Comparison of ENCODE assay signal across 9 mouse cellular contexts in genomic region chr11:105312972-105313632, GRCm38 (mm10). TPM values are rescaled to one million over a fixed set of nuclear protein-coding genes. Genes with fewer than 3 reads are reported as not detected.
DNase-seq lines count a peak whose midpoint lies in the region; ATAC-seq and TF ChIP-seq lines count a peak whose summit lies in the region.
"Had no signal": no experiment of that assay in that cellular context is flagged by ENCODE, and none has a peak within 500 bp of the region (broad histone marks: within the 10 kb centered on the region; RNA-seq: fewer than 3 reads in every experiment).

No protein-coding gene starts in this region.

- ATAC-seq in hindbrain, postnatal 0 days, result peak; percentile 65
- peak; percentile 44 for ATAC-seq in lung, embryonic 16.5 days (ENCODE audit: low read depth)
- ATAC-seq in stomach, postnatal 0 days (ENCODE audit: low FRiP score, low TSS enrichment), result peak; percentile 55
- no peak; the same call in 1 of the 2 replicates for ATAC-seq in liver, embryonic 11.5 days (replicated peaks; ENCODE audit: low FRiP score)
- ATAC-seq: Patski had no signal

- H3K27ac ChIP-seq in hindbrain, postnatal 0 days, result peak overlapping the region; percentile 29; the same call in 1 of the 2 replicates
- H3K27ac ChIP-seq in lung, embryonic 16.5 days (ENCODE audit: low read length), result peak overlapping the region; percentile 80
- H3K27ac ChIP-seq in stomach, postnatal 0 days (replicated peaks), result no peak overlapping the region
- H3K27ac ChIP-seq in liver, embryonic 11.5 days (ENCODE audit: low read depth, low read length), result no peak overlapping the region

- TF ChIP-seq EP300 in stomach, postnatal 0 days (optimal IDR thresholded peaks at IDR 0.05), result no peak

- no peaks in the 10 kb centered on the region for H3K9me3 ChIP-seq in hindbrain, postnatal 0 days (ENCODE audit: low read length)
- no peaks in the 10 kb centered on the region for H3K9me3 ChIP-seq in lung, embryonic 16.5 days (ENCODE audit: control insufficient read depth, low read length)
- H3K9me3 ChIP-seq in stomach, postnatal 0 days (ENCODE audit: control insufficient read depth, low read length), result no peaks in the 10 kb centered on the region
- H3K9me3 ChIP-seq in liver, embryonic 11.5 days (ENCODE audit: control insufficient read depth, low read length), result no peaks in the 10 kb centered on the region

- peak; percentile 40 for DNase-seq in ovary, postnatal 36 days (ENCODE audit: low spot score)
- DNase-seq in ovary, postnatal 10 days (ENCODE audit: low spot score), result no peak
- peak; percentile 74 for DNase-seq in gastrocnemius, postnatal 25 days
- DNase-seq in hindbrain, postnatal 0 days (ENCODE audit: low spot score), result peak; percentile 31
- no peak for DNase-seq in stomach, postnatal 0 days (ENCODE audit: low spot score)
- no peak for DNase-seq in frontal cortex, adult 2 months (ENCODE audit: extremely low spot score in 1 of 2, low spot score in 1 of 2)
- no peak for DNase-seq in liver, embryonic 11.5 days (ENCODE audit: low spot score)

- TF ChIP-seq CTCF in hindbrain, postnatal 0 days (IDR thresholded peaks at IDR 0.05; ENCODE audit: low read depth), result no peak
- no peak for TF ChIP-seq CTCF in stomach, postnatal 0 days (IDR thresholded peaks at IDR 0.05; ENCODE audit: low read depth)

- H3K4me1 ChIP-seq in hindbrain, postnatal 0 days (ENCODE audit: insufficient read depth, low read length), result peaks cover 16% of the 10 kb centered on the region; the same call in 1 of the 2 replicates
- peaks cover 64% of the 10 kb centered on the region for H3K4me1 ChIP-seq in lung, embryonic 16.5 days (replicated peaks; ENCODE audit: control insufficient read depth, insufficient read depth, low read length)
- no peaks in the 10 kb centered on the region for H3K4me1 ChIP-seq in stomach, postnatal 0 days (replicated peaks; ENCODE audit: control insufficient read depth, insufficient read depth)
- H3K4me1 ChIP-seq in liver, embryonic 11.5 days (replicated peaks; ENCODE audit: control insufficient read depth, insufficient read depth, low read length), result peaks cover 19% of the 10 kb centered on the region

- no peak overlapping the region for H3K4me2 ChIP-seq in hindbrain, postnatal 0 days (ENCODE audit: low read depth, low read length)
- no peak overlapping the region for H3K4me2 ChIP-seq in lung, embryonic 16.5 days (ENCODE audit: low read depth, low read length)
- no peak overlapping the region for H3K4me2 ChIP-seq in stomach, postnatal 0 days (replicated peaks; ENCODE audit: low read depth)
- no peak overlapping the region for H3K4me2 ChIP-seq in liver, embryonic 11.5 days

- no peak overlapping the region for H3K4me3 ChIP-seq in hindbrain, postnatal 0 days (ENCODE audit: low read length)
- no peak overlapping the region for H3K4me3 ChIP-seq in lung, embryonic 16.5 days (ENCODE audit: low read length)
- no peak overlapping the region for H3K4me3 ChIP-seq in stomach, postnatal 0 days (ENCODE audit: low read depth, low read length)
- no peak overlapping the region for H3K4me3 ChIP-seq in liver, embryonic 11.5 days (ENCODE audit: low read depth, low read length)

- no peaks in the 10 kb centered on the region for H3K27me3 ChIP-seq in hindbrain, postnatal 0 days (ENCODE audit: insufficient read depth, low read length)
- H3K27me3 ChIP-seq in lung, embryonic 16.5 days (ENCODE audit: control insufficient read depth, insufficient read depth, low read depth, low read length), result no peaks in the 10 kb centered on the region
- H3K27me3 ChIP-seq in stomach, postnatal 0 days (ENCODE audit: control insufficient read depth, insufficient read depth, low read length), result no peaks in the 10 kb centered on the region
- no peaks in the 10 kb centered on the region for H3K27me3 ChIP-seq in liver, embryonic 11.5 days (replicated peaks; ENCODE audit: control insufficient read depth, insufficient read depth, low read length)
- H3K27me3 ChIP-seq: Patski had no signal

- 18% methylated on average over 10 of the region's 10 CpGs for WGBS in hindbrain, postnatal 0 days
- 14% methylated on average over 10 of the region's 10 CpGs for WGBS in lung, embryonic 16.5 days
- 46% methylated on average over 10 of the region's 10 CpGs for WGBS in stomach, postnatal 0 days
- 37% methylated on average over 10 of the region's 10 CpGs for WGBS in liver, embryonic 11.5 days

- no peak overlapping the region for H3K9ac ChIP-seq in hindbrain, postnatal 0 days (replicated peaks; ENCODE audit: low read length)
- 0 out of 2 replicates have a peak overlapping the region, but pooled peaks have one; percentile 3 for H3K9ac ChIP-seq in lung, embryonic 16.5 days (ENCODE audit: low read length)
- H3K9ac ChIP-seq in stomach, postnatal 0 days (ENCODE audit: low read length), result no peak overlapping the region
- H3K9ac ChIP-seq in liver, embryonic 11.5 days (ENCODE audit: low read depth, low read length), result no peak overlapping the region

- no peaks in the 10 kb centered on the region for H3K36me3 ChIP-seq in hindbrain, postnatal 0 days (ENCODE audit: insufficient read depth, low read length)
- no peaks in the 10 kb centered on the region for H3K36me3 ChIP-seq in lung, embryonic 16.5 days (ENCODE audit: control insufficient read depth, insufficient read depth, low read length)
- H3K36me3 ChIP-seq in stomach, postnatal 0 days (ENCODE audit: control insufficient read depth, insufficient read depth, low read length), result no peaks in the 10 kb centered on the region
- H3K36me3 ChIP-seq in liver, embryonic 11.5 days (ENCODE audit: control insufficient read depth, insufficient read depth, low read length), result no peaks in the 10 kb centered on the region

RNA-seq across cellular contexts. Expression of gene Mrc2, which starts 20.7 kb away (rescaled TPM):
- 10 to 100 TPM; 16.5 to 18.6 TPM for total RNA-seq in gastrocnemius, postnatal 25 days (2021)
- 21.4 and 28.5 TPM in 2 replicates for total RNA-seq in hindbrain, postnatal 0 days (2014; rRNA removed)
- polyA plus RNA-seq in hindbrain, postnatal 0 days (2015; fragmentation: Nextera tagmentation; extraction: Ambion mirVana), result 3.7 and 4.2 TPM in 2 replicates
- 31.0 and 31.9 TPM in 2 replicates for polyA plus RNA-seq in lung, embryonic 16.5 days (2015; fragmentation: Nextera tagmentation; extraction: Ambion mirVana)
- 2.9 and 3.7 TPM in 2 replicates for polyA plus RNA-seq in stomach, postnatal 0 days (2015; fragmentation: Nextera tagmentation; extraction: Ambion mirVana)
- 5.3 and 6.7 TPM in 2 replicates for polyA plus RNA-seq in frontal cortex, adult 2 months (2012; rRNA removed)
- 3.3 and 4.8 TPM in 2 replicates for polyA plus RNA-seq in liver, embryonic 11.5 days (2014; fragmentation: Nextera tagmentation; extraction: Ambion mirVana)

Comparison
In these comparisons a context has a peak if more than half of its experiments do, and no peak if none do; other contexts are left out.
1. DNase-seq: peak in ovary, postnatal 36 days (single experiment), gastrocnemius, postnatal 25 days (single experiment) and hindbrain, postnatal 0 days (single experiment); none in ovary, postnatal 10 days (single experiment), stomach, postnatal 0 days (single experiment), frontal cortex, adult 2 months (0 of 2) and liver, embryonic 11.5 days (single experiment).
2. H3K27ac ChIP-seq: peak in hindbrain, postnatal 0 days (single experiment) and lung, embryonic 16.5 days (single experiment); none in stomach, postnatal 0 days (single experiment) and liver, embryonic 11.5 days (single experiment).